Mouse (Mus musculus): ENCODE measurements around the gene Prkag3. TPM values are rescaled to one million over a fixed set of nuclear protein-coding genes. Genes with fewer than 3 reads are reported as not detected.

Prkag3 gene
- 24.6 TPM for polyA plus RNA-seq (2012; fragmentation: generic; extraction: Trizol)

GRCm38 (mm10) chr1:74748643-74749271 is at the start of gene Prkag3:
Gene Prkag3, minus strand, starts transcription at chr1:74749221.
- Histone ChIP-seq H3K27me3 (ENCODE audit: control insufficient read depth, insufficient read depth, insufficient read length) (no peaks in the 10 kb centered on the region), H3K4me2 (ENCODE audit: low read depth) (peak within 1 kb of the TSS; percentile 97), H3K4me3 (peak within 1 kb of the TSS; percentile 31), H3K36me3 (ENCODE audit: control insufficient read depth, insufficient read depth) (no peaks in the 10 kb centered on the region), H3ac (ENCODE audit: control insufficient read depth, insufficient read length) (peak within 1 kb of the TSS; percentile 6), H3K79me2 (ENCODE audit: control insufficient read depth, insufficient read depth) (no peaks in the 10 kb centered on the region)
- peak; percentile 78 to 82 (median 80) for TF ChIP-seq MYOD1 (IDR thresholded peaks at IDR 0.05; ENCODE audit: control insufficient read depth in 1 of 3, insufficient read length in 2 of 3, low read depth in 2 of 3)
- TF ChIP-seq POLR2AphosphoS2 (IDR thresholded peaks at IDR 0.05; ENCODE audit: insufficient read length, low read depth): peak; percentile 54
- peak; percentile 63 for TF ChIP-seq POLR2A (IDR thresholded peaks at IDR 0.05; ENCODE audit: insufficient read length, low read depth)
- TF ChIP-seq MAX (IDR thresholded peaks at IDR 0.05; ENCODE audit: low read depth): no peak
- TF ChIP-seq MYOG (IDR thresholded peaks at IDR 0.05; ENCODE audit: control insufficient read depth in 1 of 3, insufficient read depth in 1 of 3, insufficient read length in 2 of 3, low read depth in 2 of 3): peak; percentile 45 to 90 (median 64)
- no peak for TF ChIP-seq CEBPB (IDR thresholded peaks at IDR 0.05; ENCODE audit: insufficient read depth, poor library complexity, severe bottlenecking)
- no peak for TF ChIP-seq SRF (IDR thresholded peaks at IDR 0.05; ENCODE audit: control insufficient read depth, insufficient read length, low read depth)
- TF ChIP-seq USF1 (IDR thresholded peaks at IDR 0.05; ENCODE audit: low read depth): no peak
- no peak for TF ChIP-seq REST (IDR thresholded peaks at IDR 0.05; ENCODE audit: insufficient read depth, insufficient read length)
- peak; percentile 0 for TF ChIP-seq TCF3 (IDR thresholded peaks at IDR 0.05; ENCODE audit: insufficient read length, low read depth)
- TF ChIP-seq E2F4 (IDR thresholded peaks at IDR 0.05; ENCODE audit: insufficient read depth): no peak
- peak; percentile 21 for TF ChIP-seq TCF12 (IDR thresholded peaks at IDR 0.05; ENCODE audit: insufficient read depth, poor library complexity, severe bottlenecking)

GRCm38 (mm10) chr1:74797459-74797858 is 48.4 kb upstream of the Prkag3 start:
- Histone ChIP-seq H3K36me3 (ENCODE audit: control insufficient read depth, insufficient read depth) (no peaks in the 10 kb centered on the region), H3ac (ENCODE audit: control insufficient read depth, insufficient read length) (no peak overlapping the region), H3K27me3 (ENCODE audit: control insufficient read depth, insufficient read depth, insufficient read length) (no peaks in the 10 kb centered on the region), H3K4me2 (ENCODE audit: low read depth) (peak overlapping the region; percentile 20), H3K79me2 (ENCODE audit: control insufficient read depth, insufficient read depth) (peaks cover 4% of the 10 kb centered on the region), H3K4me3 (no peak overlapping the region)
- TF ChIP-seq USF1 (IDR thresholded peaks at IDR 0.05; ENCODE audit: low read depth) (no peak), MYOG (IDR thresholded peaks at IDR 0.05; ENCODE audit: control insufficient read depth in 1 of 3, insufficient read depth in 1 of 3, insufficient read length in 2 of 3, low read depth in 2 of 3) (peak; percentile 83 to 97 (median 95)), TCF3 (IDR thresholded peaks at IDR 0.05; ENCODE audit: insufficient read length, low read depth) (peak; percentile 83), TCF12 (IDR thresholded peaks at IDR 0.05; ENCODE audit: insufficient read depth, poor library complexity, severe bottlenecking) (peak; percentile 87), MYOD1 (IDR thresholded peaks at IDR 0.05; ENCODE audit: control insufficient read depth in 1 of 3, insufficient read length in 2 of 3, low read depth in 2 of 3) (peak; percentile 2 to 96 (median 81))

GRCm38 (mm10) chr1:74795145-74795529 is 46.1 kb upstream of the Prkag3 start:
- peak overlapping the region; percentile 27 for H3K4me3 ChIP-seq

GRCm38 (mm10) chr1:74794487-74795144 is 45.6 kb upstream of the Prkag3 start:
- Histone ChIP-seq H3K36me3 (ENCODE audit: control insufficient read depth, insufficient read depth) (no peaks in the 10 kb centered on the region), H3K4me3 (peak overlapping the region; percentile 27)
- peak in 1 of 3 experiments; percentile 37 for TF ChIP-seq MYOG (IDR thresholded peaks at IDR 0.05; ENCODE audit: control insufficient read depth in 1 of 3, insufficient read depth in 1 of 3, insufficient read length in 2 of 3, low read depth in 2 of 3)
- TF ChIP-seq POLR2A (IDR thresholded peaks at IDR 0.05; ENCODE audit: insufficient read length, low read depth): peak; percentile 53
- peak in 1 of 3 experiments; percentile 17 for TF ChIP-seq MYOD1 (IDR thresholded peaks at IDR 0.05; ENCODE audit: control insufficient read depth in 1 of 3, insufficient read length in 2 of 3, low read depth in 2 of 3)
- TF ChIP-seq CEBPB (IDR thresholded peaks at IDR 0.05; ENCODE audit: insufficient read depth, poor library complexity, severe bottlenecking): no peak

More at GRCm38 (mm10) chr1:74795145-74795529, 46.1 kb upstream of the Prkag3 start:
- no peak for TF ChIP-seq E2F4 (IDR thresholded peaks at IDR 0.05; ENCODE audit: insufficient read depth)
- TF ChIP-seq SRF (IDR thresholded peaks at IDR 0.05; ENCODE audit: control insufficient read depth, insufficient read length, low read depth): no peak
- no peak for TF ChIP-seq CEBPB (IDR thresholded peaks at IDR 0.05; ENCODE audit: insufficient read depth, poor library complexity, severe bottlenecking)
- no peak for TF ChIP-seq MAX (IDR thresholded peaks at IDR 0.05; ENCODE audit: low read depth)
- no peak for TF ChIP-seq USF1 (IDR thresholded peaks at IDR 0.05; ENCODE audit: low read depth)
- no peak for TF ChIP-seq POLR2AphosphoS2 (IDR thresholded peaks at IDR 0.05; ENCODE audit: insufficient read length, low read depth)
- TF ChIP-seq MYOD1 (IDR thresholded peaks at IDR 0.05; ENCODE audit: control insufficient read depth in 1 of 3, insufficient read length in 2 of 3, low read depth in 2 of 3): no peak
- TF ChIP-seq POLR2A (IDR thresholded peaks at IDR 0.05; ENCODE audit: insufficient read length, low read depth): no peak
- TF ChIP-seq MYOG (IDR thresholded peaks at IDR 0.05; ENCODE audit: control insufficient read depth in 1 of 3, insufficient read depth in 1 of 3, insufficient read length in 2 of 3, low read depth in 2 of 3): no peak
- no peak for TF ChIP-seq REST (IDR thresholded peaks at IDR 0.05; ENCODE audit: insufficient read depth, insufficient read length)
- TF ChIP-seq TCF12 (IDR thresholded peaks at IDR 0.05; ENCODE audit: insufficient read depth, poor library complexity, severe bottlenecking): no peak
- TF ChIP-seq TCF3 (IDR thresholded peaks at IDR 0.05; ENCODE audit: insufficient read length, low read depth): no peak
- Histone ChIP-seq H3K79me2 (ENCODE audit: control insufficient read depth, insufficient read depth) (peaks cover 5% of the 10 kb centered on the region), H3K4me2 (ENCODE audit: low read depth) (peak overlapping the region; percentile 77), H3K27me3 (ENCODE audit: control insufficient read depth, insufficient read depth, insufficient read length) (no peaks in the 10 kb centered on the region), H3ac (ENCODE audit: control insufficient read depth, insufficient read length) (no peak overlapping the region), H3K36me3 (ENCODE audit: control insufficient read depth, insufficient read depth) (no peaks in the 10 kb centered on the region)

More at GRCm38 (mm10) chr1:74794487-74795144, 45.6 kb upstream of the Prkag3 start:
- Histone ChIP-seq H3K4me2 (ENCODE audit: low read depth) (peak overlapping the region; percentile 77), H3ac (ENCODE audit: control insufficient read depth, insufficient read length) (no peak overlapping the region), H3K79me2 (ENCODE audit: control insufficient read depth, insufficient read depth) (peaks cover 5% of the 10 kb centered on the region), H3K27me3 (ENCODE audit: control insufficient read depth, insufficient read depth, insufficient read length) (no peaks in the 10 kb centered on the region)
